Mouse (Mus musculus): ENCODE measurements around the gene Tmem255b. TPM values are rescaled to one million over a fixed set of nuclear protein-coding genes. Genes with fewer than 3 reads are reported as not detected.

Tmem255b gene
- polyA plus RNA-seq, 1 experiment from 2014 or later = not detected

DNA sequence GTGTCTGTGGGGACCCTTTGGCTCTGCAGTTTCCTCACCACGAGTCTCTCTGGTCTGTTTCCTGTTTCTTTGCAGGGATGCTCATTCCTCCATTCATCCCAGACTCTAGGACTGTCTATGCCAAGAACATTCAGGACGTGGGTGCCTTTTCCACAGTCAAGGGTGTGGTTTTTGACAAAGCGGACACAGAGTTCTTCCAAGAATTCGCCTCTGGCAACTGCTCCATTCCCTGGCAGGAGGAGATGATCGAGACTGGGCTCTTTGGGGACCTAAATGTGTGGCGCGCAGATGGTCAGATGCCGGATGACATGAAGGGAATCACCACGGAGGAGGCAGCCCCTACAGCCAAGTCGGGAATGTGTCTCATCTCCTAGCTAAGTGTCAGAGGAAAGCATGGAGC, 19.1 kb upstream of the Tmem255b start:
- Histone ChIP-seq H3K4me1 (no peaks in the 10 kb centered on the region), H3K9ac (replicated peaks) (no peak overlapping the region), H3K4me3 (no peak overlapping the region), H3K9me3 (no peaks in the 10 kb centered on the region), H3K36me3 (no peaks in the 10 kb centered on the region), H3K27ac (replicated peaks) (no peak overlapping the region), H3K4me2 (replicated peaks) (no peak overlapping the region), H3K27me3 (no peaks in the 10 kb centered on the region)
- WGBS = 82% methylated on average over 10 of the region's 10 CpGs
- ATAC-seq (ENCODE audit: low FRiP score, low read depth) = no peak

DNA sequence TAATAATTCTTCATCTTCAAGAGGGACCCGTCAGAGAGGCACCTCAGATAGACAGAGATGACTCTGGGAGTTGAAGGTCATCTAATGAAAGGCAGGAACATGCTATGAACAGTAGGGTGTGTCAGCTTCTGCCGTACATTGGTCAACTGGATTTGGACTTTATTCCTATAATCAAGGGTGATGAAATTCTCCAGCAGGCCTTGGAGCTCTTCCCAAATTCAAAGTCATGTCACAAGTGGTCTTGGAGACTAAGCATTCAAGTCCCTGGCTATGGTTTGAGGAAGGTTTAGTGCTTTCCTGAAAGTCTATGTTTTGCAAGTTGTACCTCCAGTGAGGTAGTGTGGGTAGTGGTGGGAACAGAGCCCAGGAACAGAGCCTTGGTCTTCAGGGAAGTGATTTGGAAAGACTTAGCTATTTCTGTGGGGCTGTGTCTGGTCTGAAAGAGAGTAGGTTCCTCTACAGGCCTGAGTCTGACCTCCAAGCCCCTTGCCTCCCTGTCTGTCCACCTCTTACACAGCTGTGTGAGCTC, 15.8 kb upstream of the Tmem255b start:
- Histone ChIP-seq H3K27me3 (no peaks in the 10 kb centered on the region), H3K27ac (replicated peaks) (no peak overlapping the region), H3K36me3 (no peaks in the 10 kb centered on the region), H3K4me1 (no peaks in the 10 kb centered on the region), H3K4me2 (replicated peaks) (no peak overlapping the region), H3K9me3 (no peaks in the 10 kb centered on the region), H3K4me3 (no peak overlapping the region), H3K9ac (replicated peaks) (no peak overlapping the region)
- WGBS = 73% methylated on average over 2 of the region's 2 CpGs
- no peak for ATAC-seq (ENCODE audit: low FRiP score, low read depth)

DNA sequence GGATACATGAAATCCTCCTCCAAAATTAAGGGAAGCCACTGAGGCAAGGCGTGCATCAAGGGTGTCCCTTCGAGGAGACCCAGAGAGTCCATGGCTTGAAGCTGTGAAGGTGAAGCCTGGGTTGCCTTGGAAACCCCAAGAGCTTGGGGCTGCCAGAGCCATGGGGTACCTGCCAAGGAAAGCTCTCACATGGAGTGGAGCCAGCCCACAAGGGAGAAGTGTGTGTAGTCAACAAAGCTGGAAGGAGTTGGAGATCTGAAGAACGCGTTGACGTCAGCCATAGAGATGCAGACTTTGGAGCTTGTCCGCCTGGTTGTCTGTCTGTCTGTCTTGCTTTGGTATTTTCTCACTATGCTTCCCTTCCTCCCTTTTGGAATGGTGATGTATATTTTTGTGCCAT, 14.0 kb upstream of the Tmem255b start:
- H3K4me2 ChIP-seq (replicated peaks) = no peak overlapping the region
- no peak overlapping the region for H3K9ac ChIP-seq (replicated peaks)
- no peak overlapping the region for H3K4me3 ChIP-seq
- H3K9me3 ChIP-seq = no peaks in the 10 kb centered on the region
- H3K27me3 ChIP-seq = no peaks in the 10 kb centered on the region
- no peaks in the 10 kb centered on the region for H3K36me3 ChIP-seq
- H3K4me1 ChIP-seq = no peaks in the 10 kb centered on the region
- no peak for ATAC-seq (ENCODE audit: low FRiP score, low read depth)
- 94% methylated on average over 6 of the region's 6 CpGs for WGBS
- H3K27ac ChIP-seq (replicated peaks) = no peak overlapping the region

- Histone ChIP-seq H3K4me3 (no peak overlapping the region), H3K27me3 (no peaks in the 10 kb centered on the region), H3K9ac (replicated peaks) (no peak overlapping the region), H3K4me2 (replicated peaks) (no peak overlapping the region), H3K9me3 (no peaks in the 10 kb centered on the region), H3K4me1 (no peaks in the 10 kb centered on the region), H3K36me3 (no peaks in the 10 kb centered on the region), H3K27ac (replicated peaks) (no peak overlapping the region)
- ATAC-seq (ENCODE audit: low FRiP score, low read depth) = no peak
- WGBS = 72% methylated on average over 6 of the region's 6 CpGs
Observed at GRCm38 (mm10) chr8:13427351-13427750, 7.6 kb upstream of the Tmem255b start.

- H3K27ac ChIP-seq (replicated peaks) = no peak overlapping the region
- H3K27me3 ChIP-seq = no peaks in the 10 kb centered on the region
- H3K4me2 ChIP-seq (replicated peaks) = no peak overlapping the region
- H3K4me1 ChIP-seq = no peaks in the 10 kb centered on the region
- WGBS = 87% methylated on average over 9 of the region's 9 CpGs
- no peaks in the 10 kb centered on the region for H3K36me3 ChIP-seq
- ATAC-seq (ENCODE audit: low FRiP score, low read depth) = no peak
- no peaks in the 10 kb centered on the region for H3K9me3 ChIP-seq
- no peak overlapping the region for H3K4me3 ChIP-seq
- H3K9ac ChIP-seq (replicated peaks) = no peak overlapping the region
Observed at GRCm38 (mm10) chr8:13428156-13428555, 6.8 kb upstream of the Tmem255b start.

GRCm38 (mm10) chr8:13430412-13430811, 4.6 kb upstream of the Tmem255b start:
- Histone ChIP-seq H3K4me2 (replicated peaks) (no peak overlapping the region), H3K27ac (replicated peaks) (no peak overlapping the region), H3K9ac (replicated peaks) (no peak overlapping the region), H3K27me3 (peaks cover 13% of the 10 kb centered on the region), H3K4me3 (no peak overlapping the region), H3K9me3 (no peaks in the 10 kb centered on the region), H3K36me3 (no peaks in the 10 kb centered on the region), H3K4me1 (peaks cover 5% of the 10 kb centered on the region; the same call in 1 of the 2 replicates)
- no peak for ATAC-seq (ENCODE audit: low FRiP score, low read depth)
- 88% methylated on average over 7 of the region's 7 CpGs for WGBS

GRCm38 (mm10) chr8:13430866-13431265, 4.1 kb upstream of the Tmem255b start:
- Histone ChIP-seq H3K9ac (replicated peaks) (no peak overlapping the region), H3K9me3 (no peaks in the 10 kb centered on the region), H3K27me3 (peaks cover 17% of the 10 kb centered on the region), H3K36me3 (no peaks in the 10 kb centered on the region), H3K4me2 (replicated peaks) (no peak overlapping the region), H3K4me3 (no peak overlapping the region), H3K27ac (replicated peaks) (no peak overlapping the region), H3K4me1 (peaks cover 9% of the 10 kb centered on the region; the same call in 1 of the 2 replicates)
- ATAC-seq (ENCODE audit: low FRiP score, low read depth) = no peak

DNA sequence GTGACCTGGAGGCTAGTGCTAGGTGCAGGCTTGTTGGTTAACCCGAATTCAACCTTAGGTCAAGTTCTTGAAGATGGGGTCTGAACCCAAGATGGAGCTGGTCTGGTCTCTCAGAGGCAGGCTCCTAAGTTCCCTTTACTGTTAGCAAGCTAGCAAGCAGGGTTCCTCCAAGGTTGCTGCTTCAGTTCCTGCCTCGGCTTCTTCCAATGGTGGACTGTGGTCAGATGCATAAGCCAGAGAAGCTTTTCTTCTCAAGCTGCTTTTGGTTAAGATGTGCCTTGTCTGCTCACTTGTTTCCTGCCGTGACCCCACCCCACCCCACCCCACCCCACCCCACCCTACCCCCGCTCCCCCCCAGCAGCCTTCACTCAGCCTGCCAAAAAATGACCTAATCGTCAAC, 1.9 kb upstream of the Tmem255b start:
- ATAC-seq (ENCODE audit: low FRiP score, low read depth) = no peak
- H3K4me1 ChIP-seq = peaks cover 9% of the 10 kb centered on the region; the same call in 1 of the 2 replicates
- no peak overlapping the region for H3K9ac ChIP-seq (replicated peaks)
- no peaks in the 10 kb centered on the region for H3K9me3 ChIP-seq
- H3K4me2 ChIP-seq (replicated peaks) = no peak overlapping the region
- H3K36me3 ChIP-seq = no peaks in the 10 kb centered on the region
- H3K4me3 ChIP-seq = no peak overlapping the region
- no peak overlapping the region for H3K27ac ChIP-seq (replicated peaks)
- 88% methylated on average over 5 of the region's 5 CpGs for WGBS
- H3K27me3 ChIP-seq = peaks cover 30% of the 10 kb centered on the region

DNA sequence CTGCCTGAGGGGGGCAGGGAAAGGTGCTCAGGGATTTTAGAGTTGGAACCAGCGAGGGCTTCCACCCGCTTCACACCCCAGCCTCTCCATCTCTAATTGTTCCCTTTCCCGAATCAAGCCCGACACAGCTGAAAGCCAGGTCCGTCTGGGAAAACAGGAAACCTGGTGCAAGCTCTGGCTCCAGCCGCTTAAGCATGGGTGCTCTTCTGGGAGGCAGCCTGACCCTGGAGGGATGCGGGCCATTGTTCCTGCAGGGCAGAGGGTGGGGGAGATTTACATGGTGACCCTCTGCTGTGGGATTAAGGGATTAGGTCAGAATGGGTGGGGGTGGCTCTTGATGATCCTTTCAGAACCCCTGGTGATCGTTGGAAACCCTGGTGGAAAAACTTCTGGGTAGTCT, 1.1 kb downstream of the Tmem255b start:
- no peaks in the 10 kb centered on the region for H3K36me3 ChIP-seq
- no peak overlapping the region for H3K9ac ChIP-seq (replicated peaks)
- peaks cover 9% of the 10 kb centered on the region; the same call in 1 of the 2 replicates for H3K4me1 ChIP-seq
- peaks cover 30% of the 10 kb centered on the region for H3K27me3 ChIP-seq
- ATAC-seq (ENCODE audit: low FRiP score, low read depth) = no peak
- H3K9me3 ChIP-seq = no peaks in the 10 kb centered on the region
- H3K4me2 ChIP-seq (replicated peaks) = no peak overlapping the region
- no peak overlapping the region for H3K4me3 ChIP-seq
- no peak overlapping the region for H3K27ac ChIP-seq (replicated peaks)
- 4% methylated on average over 8 of the region's 8 CpGs for WGBS

GRCm38 (mm10) chr8:13437531-13437930, 2.5 kb downstream of the Tmem255b start:
- H3K4me1 ChIP-seq = peaks cover 9% of the 10 kb centered on the region; the same call in 1 of the 2 replicates
- H3K4me3 ChIP-seq = no peak overlapping the region
- no peaks in the 10 kb centered on the region for H3K9me3 ChIP-seq
- no peak for ATAC-seq (ENCODE audit: low FRiP score, low read depth)
- H3K27me3 ChIP-seq = peaks cover 30% of the 10 kb centered on the region
- no peaks in the 10 kb centered on the region for H3K36me3 ChIP-seq
- no peak overlapping the region for H3K27ac ChIP-seq (replicated peaks)
- H3K9ac ChIP-seq (replicated peaks) = no peak overlapping the region
- WGBS = 79% methylated on average over 2 of the region's 2 CpGs
- H3K4me2 ChIP-seq (replicated peaks) = no peak overlapping the region

- H3K36me3 ChIP-seq = no peaks in the 10 kb centered on the region
- WGBS = 88% methylated on average over 2 of the region's 2 CpGs
- H3K9me3 ChIP-seq = no peaks in the 10 kb centered on the region
- H3K4me1 ChIP-seq = no peaks in the 10 kb centered on the region
- H3K27me3 ChIP-seq = 0 out of 2 replicates have a peak, but pooled peaks cover under 1% of the 10 kb centered on the region
- H3K9ac ChIP-seq (replicated peaks) = no peak overlapping the region
- no peak overlapping the region for H3K4me2 ChIP-seq (replicated peaks)
- no peak overlapping the region for H3K4me3 ChIP-seq
- no peak for ATAC-seq (ENCODE audit: low FRiP score, low read depth)
- H3K27ac ChIP-seq (replicated peaks) = no peak overlapping the region
Observed at GRCm38 (mm10) chr8:13442152-13442551, 7.2 kb downstream of the Tmem255b start.

DNA sequence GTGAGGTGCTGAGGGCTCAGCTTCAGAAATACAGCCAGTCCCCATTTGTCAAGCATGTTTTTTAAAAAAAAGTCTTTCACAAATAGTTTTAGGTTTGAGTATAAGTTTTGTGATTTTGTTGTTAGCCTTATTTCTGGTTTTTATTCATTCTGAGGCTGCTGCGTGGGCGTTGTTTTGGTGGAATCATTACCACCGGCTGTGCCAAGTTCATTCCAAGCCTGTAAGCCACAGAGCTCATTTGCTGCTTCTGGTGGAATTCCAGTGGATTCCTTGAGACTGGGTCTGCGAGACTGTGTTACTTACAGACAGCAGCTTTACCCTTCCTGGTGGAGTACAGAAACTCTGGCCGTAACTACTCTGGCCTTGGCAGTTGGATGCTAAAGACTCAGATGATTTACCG, 11.5 kb downstream of the Tmem255b start:
- ATAC-seq (ENCODE audit: low FRiP score, low read depth) = no peak
- 91% methylated on average over 6 of the region's 6 CpGs for WGBS
- no peak overlapping the region for H3K9ac ChIP-seq (replicated peaks)
- H3K4me2 ChIP-seq (replicated peaks) = no peak overlapping the region
- H3K27ac ChIP-seq (replicated peaks) = no peak overlapping the region
- no peaks in the 10 kb centered on the region for H3K36me3 ChIP-seq
- no peak overlapping the region for H3K4me3 ChIP-seq
- no peaks in the 10 kb centered on the region for H3K9me3 ChIP-seq
- no peaks in the 10 kb centered on the region for H3K4me1 ChIP-seq
- H3K27me3 ChIP-seq = no peaks in the 10 kb centered on the region

- Histone ChIP-seq H3K9ac (replicated peaks) (no peak overlapping the region), H3K9me3 (no peaks in the 10 kb centered on the region), H3K27me3 (no peaks in the 10 kb centered on the region), H3K4me2 (replicated peaks) (no peak overlapping the region), H3K4me3 (no peak overlapping the region), H3K27ac (replicated peaks) (no peak overlapping the region), H3K4me1 (no peaks in the 10 kb centered on the region), H3K36me3 (no peaks in the 10 kb centered on the region)
- 66% methylated on average over 4 of the region's 4 CpGs for WGBS
- no peak for ATAC-seq (ENCODE audit: low FRiP score, low read depth)
Observed at GRCm38 (mm10) chr8:13448145-13448544, 13.2 kb downstream of the Tmem255b start.

Measured in midbrain, embryonic 12.5 days (tissue).